Mouse (Mus musculus) T-helper 2 cell (primary cell): Measurements from ENCODE around the gene Tcta.

Source experiments
- in situ Hi-C: fragments of 300-600 bp; cut with MboI, MseI; formaldehyde crosslinking; loops from one replicate; pipeline ENCODE4 v1.15.1; 2025; ENCODE audit warnings: high pct_unique_total_duplicates

Tcta gene

GRCm38 (mm10) chr9:108305629-108306520 is at the start of gene Tcta, which contains the start of gene Rhoa:
Gene Tcta, minus strand, starts transcription at chr9:108306160.
Gene Rhoa, plus strand, starts transcription at chr9:108306129.
- in situ Hi-C loops, result no loop called here

GRCm38 (mm10) chr9:108349727-108350126 is 43.8 kb upstream of the Tcta start:
- in situ Hi-C loops, result loop anchor here (5.0 to 25.0 kb wide), 2 partner anchors 47 to 1487 kb away; no protein-coding TSS in a partner anchor

GRCm38 (mm10) chr9:108348290-108348680 is 42.3 kb upstream of the Tcta start:
- in situ Hi-C loops, result loop anchor here (5.0 kb wide), 1 partner anchor 46 kb away; no protein-coding TSS in a partner anchor

DNA sequence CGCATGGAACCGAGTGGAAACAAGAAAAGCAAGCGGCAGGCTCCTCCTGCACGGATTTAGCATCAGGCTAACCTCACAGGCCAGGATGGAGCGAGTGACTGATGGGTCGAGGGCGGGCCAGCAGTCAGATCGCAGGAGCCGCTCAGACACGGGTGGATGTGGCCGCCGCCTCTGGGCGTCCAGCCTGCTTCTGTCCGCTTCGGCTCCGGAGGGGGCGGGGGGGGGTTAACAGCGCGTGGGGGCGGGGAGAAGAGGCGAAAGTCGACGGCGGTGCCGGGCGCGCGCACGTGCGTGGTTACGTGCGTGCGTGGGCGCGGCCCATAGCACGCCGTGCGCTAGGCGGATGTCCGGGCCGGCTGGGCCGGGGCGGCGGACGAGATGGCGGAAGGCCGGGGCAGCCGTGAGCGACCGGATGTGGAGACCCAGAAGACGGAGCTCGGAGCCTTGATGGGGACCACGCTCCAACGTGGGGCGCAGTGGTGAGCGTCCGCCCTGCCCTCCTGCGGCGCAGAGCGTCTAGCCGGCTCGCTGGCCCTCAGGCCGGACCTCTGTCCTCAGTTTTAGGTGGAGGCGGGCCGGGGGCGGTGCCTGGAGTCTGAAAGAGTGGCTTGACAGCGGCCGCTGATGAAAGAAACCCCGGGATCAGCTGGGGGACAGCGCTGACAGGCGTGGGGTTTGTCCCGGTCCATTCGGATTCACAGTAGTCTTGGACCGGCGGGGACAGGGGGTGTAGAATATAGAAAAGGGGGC is 41.8 kb upstream of the Tcta start, which contains the start of gene Usp4:
Usp4 (plus strand) TSS at position 314 of the 750 bp plus-strand sequence.
- in situ Hi-C loops, result loop anchor here (5.0 kb wide), 1 partner anchor 45 kb away; no protein-coding TSS in a partner anchor

GRCm38 (mm10) chr9:108347024-108347423 is 41.1 kb upstream of the Tcta start:
- in situ Hi-C loops, result loop anchor here (5.0 kb wide), 1 partner anchor 45 kb away; no protein-coding TSS in a partner anchor

- in situ Hi-C loops, result no loop called here
Observed at GRCm38 (mm10) chr9:108344471-108344870, 38.5 kb upstream of the Tcta start.

DNA sequence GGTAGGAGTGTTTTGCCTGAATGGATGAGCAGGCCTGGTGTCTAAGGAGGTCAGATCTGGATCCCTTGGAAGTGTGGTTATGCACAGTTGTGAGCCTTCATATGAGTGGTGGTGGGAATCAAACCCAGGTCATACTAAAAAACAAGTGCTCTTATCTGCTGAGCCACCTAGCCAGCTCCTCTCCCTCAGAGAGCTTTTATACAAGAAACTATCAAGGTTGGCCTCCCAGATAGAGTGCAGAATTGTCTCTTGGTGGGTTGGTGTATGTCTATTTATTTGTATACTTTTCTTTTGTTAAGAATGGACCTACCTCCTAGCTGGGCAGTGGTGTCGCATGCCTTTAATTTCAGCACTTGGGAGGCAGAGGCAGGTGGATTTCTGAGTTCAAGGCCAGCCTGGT is 37.9 kb upstream of the Tcta start:
- in situ Hi-C loops, result no loop called here

- in situ Hi-C loops, result no loop called here
Observed at GRCm38 (mm10) chr9:108343331-108343730, 37.4 kb upstream of the Tcta start.

- in situ Hi-C loops, result no loop called here
Observed at GRCm38 (mm10) chr9:108342301-108342831, 36.4 kb upstream of the Tcta start.

GRCm38 (mm10) chr9:108341801-108342200 is 35.8 kb upstream of the Tcta start:
- in situ Hi-C loops, result no loop called here

DNA sequence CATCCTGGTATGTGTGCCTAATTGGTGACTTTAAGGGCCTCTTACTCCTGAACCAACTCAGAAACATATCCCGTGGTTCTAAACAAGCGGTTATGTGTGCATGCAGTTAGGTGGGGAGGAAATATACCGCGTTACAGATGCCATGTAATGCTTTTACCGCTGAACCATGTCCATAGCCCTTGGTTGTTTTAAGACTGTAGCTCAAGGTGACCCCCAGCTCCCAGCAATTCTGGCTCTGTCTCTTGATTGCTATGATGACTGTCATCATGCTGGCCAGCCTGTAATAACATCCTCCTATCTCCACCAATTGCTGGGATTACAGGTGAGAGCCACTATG is 35.1 kb upstream of the Tcta start:
- in situ Hi-C loops, result no loop called here

- in situ Hi-C loops, result no loop called here
Observed at GRCm38 (mm10) chr9:108340258-108341138, 34.5 kb upstream of the Tcta start.

DNA sequence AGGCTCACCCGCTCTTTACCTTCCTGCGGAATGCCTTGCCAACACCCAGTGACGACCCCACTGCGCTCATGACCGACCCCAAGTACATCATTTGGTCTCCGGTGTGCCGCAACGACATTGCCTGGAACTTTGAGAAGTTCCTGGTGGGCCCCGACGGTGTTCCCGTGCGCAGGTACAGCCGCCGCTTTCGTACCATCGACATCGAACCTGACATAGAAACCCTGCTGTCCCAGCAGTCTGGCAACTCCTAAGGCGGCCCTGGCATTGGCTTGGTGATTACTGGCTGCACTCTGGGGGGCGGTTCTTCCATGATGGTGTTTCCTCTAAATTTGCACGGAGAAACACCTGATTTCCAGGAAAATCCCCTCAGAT is 33.9 kb upstream of the Tcta start:
- in situ Hi-C loops, result no loop called here

DNA sequence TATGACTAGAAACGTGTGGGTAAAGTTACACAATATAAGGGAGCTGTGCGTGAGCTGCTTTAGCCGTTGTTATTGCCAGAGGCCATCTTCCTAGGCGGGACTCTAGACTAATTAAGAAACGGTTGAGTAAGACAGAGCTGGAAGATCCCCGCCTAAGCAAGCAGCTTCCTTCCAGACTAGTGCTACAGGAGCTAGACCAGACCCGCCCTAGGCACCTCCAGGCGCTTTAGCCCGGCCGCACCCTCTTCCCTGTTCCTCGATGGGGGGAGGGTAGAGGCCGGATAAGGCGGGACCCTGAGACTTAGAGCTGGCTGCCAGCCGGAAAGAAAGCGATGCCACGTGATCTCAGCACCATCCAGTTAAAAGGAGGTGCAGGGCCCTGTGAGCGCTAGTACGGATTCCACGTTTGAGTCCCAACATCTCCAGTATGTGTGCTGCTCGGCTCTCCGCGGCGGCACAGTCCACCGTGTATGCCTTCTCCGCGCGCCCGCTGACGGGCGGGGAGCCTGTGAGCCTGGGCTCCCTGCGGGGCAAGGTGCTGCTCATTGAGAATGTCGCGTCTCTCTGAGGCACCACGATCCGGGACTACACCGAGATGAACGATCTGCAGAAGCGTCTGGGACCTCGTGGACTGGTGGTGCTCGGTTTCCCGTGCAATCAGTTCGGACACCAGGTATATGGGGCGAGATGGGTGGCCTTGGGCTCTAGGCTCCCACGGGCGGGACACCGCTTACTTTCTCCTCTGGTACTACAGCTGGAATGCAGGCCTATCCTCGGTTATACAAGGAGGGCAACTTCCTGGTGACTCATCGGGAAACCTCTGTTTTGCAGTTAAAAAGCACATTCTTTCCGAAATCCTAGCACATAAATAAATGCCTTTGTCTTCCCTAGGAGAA is 33.2 kb upstream of the Tcta start, which contains the start of gene Gpx1:
Gpx1 (plus strand) TSS at position 18 of the 896 bp plus-strand sequence.
- in situ Hi-C loops, result no loop called here

GRCm38 (mm10) chr9:108338551-108338885 is 32.6 kb upstream of the Tcta start:
- in situ Hi-C loops, result no loop called here

DNA sequence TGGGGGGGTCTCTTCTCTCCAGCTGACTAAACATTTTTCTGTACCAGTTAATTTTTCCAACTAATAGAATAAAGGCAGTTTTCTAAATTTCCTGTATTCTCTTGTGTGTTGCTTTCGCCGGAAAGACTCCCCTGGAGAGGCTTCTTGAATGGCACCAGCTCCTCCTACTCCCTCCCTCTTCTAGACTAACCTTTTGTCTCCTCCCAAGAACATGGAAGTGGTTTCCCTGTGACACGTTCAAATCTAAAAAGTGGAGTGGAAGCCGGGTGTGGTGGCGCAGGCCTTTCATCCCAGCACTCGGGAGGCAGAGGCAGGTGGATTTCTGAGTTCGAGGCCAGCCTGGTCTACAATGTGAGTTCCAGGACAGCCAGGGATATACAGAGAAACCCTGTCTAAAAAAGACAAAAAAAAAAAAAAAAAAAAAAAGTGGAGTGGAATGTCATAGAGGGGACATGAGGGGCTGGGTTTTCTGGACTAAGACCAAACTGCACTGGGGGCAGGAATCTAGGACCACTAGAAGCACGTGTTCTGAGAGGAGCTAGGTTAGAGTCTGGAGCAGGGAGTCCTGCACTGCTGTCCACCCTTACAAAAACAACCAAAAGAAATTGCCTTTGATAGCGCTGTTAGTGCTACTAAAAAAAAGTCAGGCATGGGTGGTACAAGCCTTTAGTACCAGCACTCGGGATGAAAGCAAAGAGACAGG is 32.0 kb upstream of the Tcta start:
- in situ Hi-C loops, result no loop called here

GRCm38 (mm10) chr9:108325811-108326210 is 19.9 kb upstream of the Tcta start:
- in situ Hi-C loops, result loop anchor here (10.0 kb wide), 1 partner anchor 59 kb away; no protein-coding TSS in a partner anchor

- in situ Hi-C loops, result loop anchor here (10.0 kb wide), 1 partner anchor 60 kb away; no protein-coding TSS in a partner anchor
Observed at GRCm38 (mm10) chr9:108324784-108325183, 18.8 kb upstream of the Tcta start.

DNA sequence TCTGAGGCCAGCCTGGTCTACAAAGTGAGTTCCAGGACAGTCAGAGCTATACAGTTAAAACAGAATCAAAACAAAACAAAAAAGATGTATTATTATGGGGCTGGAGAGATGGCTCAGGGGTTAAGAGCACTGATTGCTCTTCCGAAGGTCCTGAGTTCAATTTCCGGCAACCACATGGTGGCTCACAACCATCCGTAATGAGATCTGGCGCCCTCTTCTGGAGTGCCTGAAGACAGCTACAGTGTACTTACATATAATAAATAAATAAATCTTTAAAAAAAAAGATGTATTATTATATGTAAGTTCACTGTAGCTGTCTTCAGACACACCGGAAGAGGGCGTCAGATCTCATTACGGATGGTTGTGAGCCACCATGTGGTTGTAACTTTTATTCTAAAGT is 16.1 kb upstream of the Tcta start:
- in situ Hi-C loops, result loop anchor here (10.0 kb wide), 1 partner anchor 63 kb away; no protein-coding TSS in a partner anchor
